Mouse (Mus musculus): ENCODE measurements around the gene Prlh.

DNA sequence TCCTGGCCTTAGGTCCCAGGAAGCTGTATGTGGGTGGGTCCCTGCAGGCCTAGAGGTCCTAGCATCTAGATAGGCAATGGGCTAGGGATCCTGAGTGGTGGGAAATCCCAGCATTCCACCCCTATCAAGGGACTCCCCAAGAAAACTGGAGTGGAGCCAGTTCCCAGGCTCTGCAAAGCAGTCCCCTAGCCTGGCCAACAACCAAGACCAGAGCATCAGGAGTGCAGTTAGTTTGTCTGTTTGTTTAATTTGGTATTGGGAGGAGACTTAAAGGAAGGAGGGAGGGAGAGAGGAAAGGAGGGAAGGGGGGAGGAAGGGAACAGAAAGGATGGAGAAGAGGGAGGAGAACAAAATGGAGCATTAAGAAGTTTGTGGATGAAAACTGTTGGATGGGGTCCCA is 43.7 kb upstream of the Prlh start:
- TF ChIP-seq POLR2A (IDR thresholded peaks at IDR 0.05; ENCODE audit: extremely low read depth, insufficient read depth, low read length) (no peak), CTCF (IDR thresholded peaks at IDR 0.05; ENCODE audit: low read depth, low read length) (no peak)

All from liver, adult 2 months (tissue).